Mouse (Mus musculus) lung, postnatal 0 days (tissue): ENCODE measurements around the gene Camsap1. TPM values are rescaled to one million over a fixed set of nuclear protein-coding genes. Genes with fewer than 3 reads are reported as not detected.

Source experiments
- ATAC-seq: fragments of 200-750 bp; cut with Nextera tagmentation; 2 replicates; pipeline ENCODE4 v1.8.0; 2017; ENCODE audit warnings: moderate library complexity
- DNase-seq: peaks from one replicate; pipeline ENCODE4 v3.0.0-alpha.2; 2016; ENCODE audit warnings: low spot score
- H3K27ac ChIP-seq: fragments of 300-500 bp; sonication (generic); 2 replicates; pipeline ENCODE4 v1.5.1; 2014; ENCODE audit warnings: antibody characterized with exemption, mild to moderate bottlenecking, low read length, mixed read lengths
- H3K27me3 ChIP-seq: fragments of 300-500 bp; sonication (generic); replicated peaks from 2 replicates; pipeline ENCODE4 v1.6.1; 2014; ENCODE audit warnings: low read length, mixed read lengths; ENCODE audit not compliant: insufficient read depth
- H3K36me3 ChIP-seq: fragments of 300-500 bp; sonication (generic); 2 replicates; pipeline ENCODE4 v1.6.1; 2014; ENCODE audit warnings: low read length, mixed read lengths; ENCODE audit not compliant: insufficient read depth
- H3K4me1 ChIP-seq: fragments of 300-500 bp; sonication (generic); 2 replicates; pipeline ENCODE4 v1.6.1; 2014; ENCODE audit warnings: antibody characterized with exemption, low read depth, low read length, mixed read lengths; ENCODE audit not compliant: insufficient read depth
- H3K4me2 ChIP-seq: fragments of 300-500 bp; sonication (generic); replicated peaks from 2 replicates; pipeline ENCODE4 v1.6.1; 2014; ENCODE audit warnings: low read depth, mild to moderate bottlenecking, low read length, moderate library complexity, mixed read lengths
- H3K4me3 ChIP-seq: fragments of 300-500 bp; sonication (generic); 2 replicates; pipeline ENCODE4 v1.5.1; 2014; ENCODE audit warnings: low read depth, low read length
- H3K9ac ChIP-seq: fragments of 300-500 bp; sonication (generic); replicated peaks from 2 replicates; pipeline ENCODE4 v1.6.1; 2014; ENCODE audit warnings: low read depth, mild to moderate bottlenecking
- H3K9me3 ChIP-seq: fragments of 300-500 bp; sonication (generic); 2 replicates; pipeline ENCODE4 v1.6.1; 2016; ENCODE audit warnings: low read length, mixed read lengths
- CTCF ChIP-seq: IDR thresholded peaks from 2 replicates; pipeline ENCODE4 v1.5.1; 2016; ENCODE audit warnings: antibody characterized with exemption, mild to moderate bottlenecking
- EP300 ChIP-seq: IDR thresholded peaks from 2 replicates; pipeline ENCODE4 v1.6.1; 2016; ENCODE audit warnings: antibody characterized with exemption, mild to moderate bottlenecking, control low read depth
- WGBS: fragments of 180-500 bp; shearing (Covaris S2); extraction: QIAGEN DNeasy Blood & Tissue Kit; methylation state at CpG from one replicate; pipeline ENCODE4 v1.1.7; 2014; 5-methylcytosine and 5-hydroxymethylcytosine counted together
- polyA plus RNA-seq: library from polyadenylated mRNA; unstranded; fragments of >200 nt; fragmentation: Nextera tagmentation; extraction: Ambion mirVana; gene quantifications from 2 replicates; pipeline ENCODE4 v1.2.1, GENCODE M21; 2015

Camsap1 gene
- polyA plus RNA-seq, 1 experiment from 2014 or later, result 5.2 TPM

DNA sequence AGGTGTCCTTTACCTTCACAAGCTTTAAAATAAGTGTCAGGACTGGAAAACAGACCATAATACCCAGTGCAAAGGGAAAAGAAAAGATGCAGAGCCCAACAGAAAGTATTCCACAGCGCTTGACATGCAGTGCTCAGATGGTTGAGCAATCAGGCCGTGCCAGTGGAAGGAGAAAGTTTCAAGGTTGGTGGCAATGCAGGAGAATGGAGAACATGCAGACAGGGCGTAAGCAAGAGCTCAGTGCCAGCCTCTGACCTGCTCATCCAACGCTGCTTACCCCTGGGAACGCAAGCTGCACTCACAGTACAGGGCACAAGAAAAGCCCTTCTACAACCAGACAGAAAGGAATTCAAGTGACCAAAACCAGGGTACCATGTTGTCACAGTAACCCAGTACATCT, 18.1 kb upstream of the Camsap1 start:
- WGBS, result 96% methylated on average over 5 of the region's 5 CpGs
- H3K9me3 ChIP-seq, result no peaks in the 10 kb centered on the region
- ATAC-seq (no peak), DNase-seq (no peak)
- no peaks in the 10 kb centered on the region for H3K27me3 ChIP-seq
- no peak overlapping the region for H3K4me2 ChIP-seq
- H3K9ac ChIP-seq, result no peak overlapping the region
- peaks cover 30% of the 10 kb centered on the region for H3K36me3 ChIP-seq
- TF ChIP-seq CTCF (no peak), EP300 (no peak)
- H3K27ac ChIP-seq, result no peak overlapping the region
- no peaks in the 10 kb centered on the region for H3K4me1 ChIP-seq
- H3K4me3 ChIP-seq, result no peak overlapping the region

DNA sequence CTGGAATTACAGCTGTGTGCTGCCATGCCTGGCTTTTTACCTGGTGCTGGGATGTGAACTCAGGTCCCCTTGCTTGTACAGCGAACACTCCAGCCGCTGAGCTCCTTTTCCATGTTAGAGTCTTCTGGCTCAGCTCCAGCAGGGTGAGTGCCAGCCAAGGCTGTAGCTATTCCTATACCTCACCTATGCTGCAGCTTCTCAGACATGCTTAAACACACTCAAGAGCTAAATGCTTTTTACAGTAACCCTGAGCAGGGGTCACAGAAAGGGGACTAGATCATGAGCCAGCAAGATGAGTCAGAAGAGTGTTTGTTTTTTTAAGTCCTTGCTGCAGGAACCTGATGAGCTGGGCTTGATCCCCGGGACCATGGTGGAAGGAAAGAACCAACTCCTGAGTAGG, 14.6 kb upstream of the Camsap1 start:
- DNase-seq (no peak), ATAC-seq (no peak)
- Histone ChIP-seq H3K4me1 (no peaks in the 10 kb centered on the region), H3K9ac (no peak overlapping the region), H3K27me3 (no peaks in the 10 kb centered on the region), H3K9me3 (no peaks in the 10 kb centered on the region), H3K36me3 (peaks cover 8% of the 10 kb centered on the region), H3K4me2 (no peak overlapping the region), H3K27ac (no peak overlapping the region), H3K4me3 (no peak overlapping the region)
- 52% methylated on average over 3 of the region's 3 CpGs for WGBS
- no peak for TF ChIP-seq EP300
- TF ChIP-seq CTCF, result no peak

DNA sequence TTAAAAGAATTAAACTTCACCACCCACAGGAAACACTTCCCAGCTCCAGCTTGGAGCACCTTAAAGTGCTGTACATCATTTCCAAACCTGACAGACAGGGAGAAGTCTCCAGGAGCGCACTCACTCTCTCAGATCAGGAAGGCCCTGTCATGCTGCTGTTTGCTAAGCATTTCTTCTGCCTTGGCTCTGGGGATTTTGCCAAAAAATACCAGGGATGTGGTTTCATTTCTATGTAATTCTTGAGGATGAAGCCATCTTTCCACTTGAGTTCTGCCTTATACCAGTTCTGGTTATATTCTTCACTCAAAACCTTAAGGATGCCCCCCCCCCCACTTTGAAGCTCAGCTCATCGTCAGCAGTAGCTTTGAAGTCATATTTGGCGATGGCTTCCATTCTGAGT, 11.7 kb upstream of the Camsap1 start:
- Histone ChIP-seq H3K27ac (no peak overlapping the region), H3K9me3 (no peaks in the 10 kb centered on the region), H3K9ac (no peak overlapping the region), H3K27me3 (no peaks in the 10 kb centered on the region), H3K36me3 (no peaks in the 10 kb centered on the region), H3K4me1 (no peaks in the 10 kb centered on the region), H3K4me2 (no peak overlapping the region), H3K4me3 (no peak overlapping the region)
- DNase-seq, result no peak
- ATAC-seq, result no peak
- WGBS, result 73% methylated on average over 3 of the region's 3 CpGs
- no peak for TF ChIP-seq EP300
- no peak for TF ChIP-seq CTCF

DNA sequence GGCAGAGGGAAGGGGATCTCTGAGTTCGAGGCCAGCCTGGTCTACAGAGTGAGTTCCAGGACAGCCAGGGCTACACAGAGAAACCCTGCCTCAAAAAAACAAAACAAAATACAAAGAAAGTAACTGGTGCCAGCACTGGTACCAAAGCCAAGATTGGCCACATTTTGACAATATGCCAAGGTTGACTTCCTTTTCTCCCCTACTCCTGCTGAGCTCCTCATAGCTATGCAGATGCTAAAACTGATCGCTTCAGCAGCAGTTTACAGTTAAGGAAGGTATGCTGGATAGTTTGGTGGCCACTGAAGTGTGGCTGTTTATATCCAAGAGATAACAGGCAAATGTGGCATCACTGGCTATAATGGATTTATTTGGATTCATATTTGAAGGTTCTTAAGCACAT, 9.2 kb upstream of the Camsap1 start:
- 51% methylated on average over 2 of the region's 2 CpGs for WGBS

DNA sequence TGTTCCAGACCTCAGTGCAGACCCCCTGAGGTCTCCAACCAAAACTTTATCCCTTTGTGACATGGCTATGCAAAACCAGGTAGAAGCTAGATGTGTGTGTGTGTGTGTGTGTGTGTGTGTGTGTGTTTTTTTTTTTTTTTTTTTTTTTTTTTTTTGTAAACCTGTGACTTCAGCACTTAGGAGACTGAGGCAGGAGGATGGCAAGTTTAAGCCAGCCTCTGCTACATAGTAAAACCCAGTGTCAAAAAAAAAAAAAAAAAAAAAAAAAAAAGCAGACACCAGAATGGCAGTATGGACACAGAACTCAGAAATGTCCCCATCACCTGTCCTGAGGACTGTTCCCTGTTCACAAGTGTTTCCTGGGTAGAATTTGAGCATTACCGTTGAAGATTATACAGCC, 6.6 kb upstream of the Camsap1 start:
- 82% methylated on average over 1 of the region's 1 CpGs for WGBS
- no peak for TF ChIP-seq EP300
- no peak for TF ChIP-seq CTCF
- ATAC-seq, result no peak

More for the DNA sequence above, 9.2 kb upstream of the Camsap1 start:
- Histone ChIP-seq H3K27ac (no peak overlapping the region), H3K9ac (no peak overlapping the region), H3K9me3 (no peaks in the 10 kb centered on the region), H3K36me3 (no peaks in the 10 kb centered on the region), H3K4me2 (no peak overlapping the region), H3K4me1 (no peaks in the 10 kb centered on the region), H3K27me3 (no peaks in the 10 kb centered on the region), H3K4me3 (no peak overlapping the region)
- no peak for DNase-seq
- no peak for ATAC-seq
- TF ChIP-seq EP300, result no peak

DNA sequence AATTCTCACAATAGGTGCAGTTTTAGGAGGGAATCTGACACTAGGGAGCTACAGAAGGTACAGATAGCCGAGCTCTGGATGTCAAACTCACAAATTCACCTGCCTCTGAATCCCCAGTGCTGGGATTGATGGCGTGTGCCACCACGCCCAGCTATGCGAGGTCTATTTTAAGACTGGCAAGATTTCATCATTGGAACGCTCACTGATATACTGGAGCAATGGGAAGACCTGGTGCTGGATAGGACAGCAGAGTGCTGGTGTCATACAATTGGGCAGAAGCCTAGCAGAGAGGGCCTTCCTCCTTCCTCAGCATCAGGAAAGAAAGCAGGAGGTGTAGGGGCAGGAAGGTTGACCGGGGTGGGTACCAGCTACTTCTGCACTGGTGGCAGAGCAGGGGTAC, 4.7 kb upstream of the Camsap1 start:
- Histone ChIP-seq H3K27me3 (no peaks in the 10 kb centered on the region), H3K4me1 (no peaks in the 10 kb centered on the region), H3K36me3 (no peaks in the 10 kb centered on the region), H3K9me3 (no peaks in the 10 kb centered on the region), H3K4me2 (no peak overlapping the region), H3K27ac (no peak overlapping the region), H3K4me3 (no peak overlapping the region), H3K9ac (no peak overlapping the region)
- no peak for DNase-seq
- no peak for ATAC-seq
- no peak for TF ChIP-seq CTCF
- no peak for TF ChIP-seq EP300
- 80% methylated on average over 6 of the region's 6 CpGs for WGBS

More for the DNA sequence above, 6.6 kb upstream of the Camsap1 start:
- no peak for DNase-seq
- H3K36me3 ChIP-seq, result no peaks in the 10 kb centered on the region
- no peaks in the 10 kb centered on the region for H3K27me3 ChIP-seq
- H3K4me1 ChIP-seq, result no peaks in the 10 kb centered on the region
- H3K4me2 ChIP-seq, result no peak overlapping the region
- H3K9me3 ChIP-seq, result no peaks in the 10 kb centered on the region
- H3K9ac ChIP-seq, result no peak overlapping the region
- H3K4me3 ChIP-seq, result no peak overlapping the region
- no peak overlapping the region for H3K27ac ChIP-seq

DNA sequence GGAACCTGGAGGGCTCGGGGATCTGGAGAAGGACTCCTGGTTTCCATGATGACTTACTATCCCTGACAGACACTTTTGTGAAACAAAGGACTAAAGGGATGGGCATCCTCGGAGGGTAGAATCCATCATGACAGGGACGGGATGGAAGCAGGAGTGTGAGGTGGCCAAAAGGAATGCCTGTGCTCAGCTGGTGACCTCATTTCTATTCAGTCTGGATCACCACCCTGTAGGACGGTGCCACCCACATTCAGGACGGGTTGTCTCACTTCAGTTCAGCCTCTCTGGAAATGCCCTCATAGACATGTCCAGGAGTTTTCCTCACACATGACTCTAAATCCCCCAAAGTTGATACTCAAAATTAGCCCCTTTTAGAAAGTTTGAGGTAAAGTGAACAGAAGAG, 3.5 kb upstream of the Camsap1 start:
- no peaks in the 10 kb centered on the region for H3K36me3 ChIP-seq
- no peaks in the 10 kb centered on the region; the same call in 1 of the 2 replicates for H3K4me1 ChIP-seq
- TF ChIP-seq CTCF, result no peak
- no peak for TF ChIP-seq EP300
- H3K9me3 ChIP-seq, result no peaks in the 10 kb centered on the region
- ATAC-seq (no peak), DNase-seq (no peak)
- H3K4me2 ChIP-seq, result no peak overlapping the region
- no peak overlapping the region for H3K9ac ChIP-seq
- no peak overlapping the region for H3K27ac ChIP-seq
- H3K4me3 ChIP-seq, result no peak overlapping the region
- H3K27me3 ChIP-seq, result no peaks in the 10 kb centered on the region
- 70% methylated on average over 5 of the region's 5 CpGs for WGBS
